Mouse (Mus musculus) spleen, adult 18-20 months (tissue): ENCODE data around the gene Caly.

Experiments used
- DNase-seq, 2 experiments: peaks; one replicate each; pipeline ENCODE4 v3.0.0; 2022; ENCODE audit warnings: mixed read lengths in 2 of 2

Gene Caly

GRCm38 (mm10) chr7:140081408-140082241 is 723 bp downstream of the Caly start:
- no peak for DNase-seq

- DNase-seq: no peak
Observed at GRCm38 (mm10) chr7:140080503-140081156, 1.7 kb downstream of the Caly start.

- peak; percentile 27 to 58 for DNase-seq
Observed at GRCm38 (mm10) chr7:140078711-140079110, 3.6 kb downstream of the Caly start.

GRCm38 (mm10) chr7:140077698-140078097 is 4.7 kb downstream of the Caly start:
- DNase-seq: no peak

GRCm38 (mm10) chr7:140070042-140070711 is 12.2 kb downstream of the Caly start:
- DNase-seq: no peak

- no peak for DNase-seq
Observed at GRCm38 (mm10) chr7:140067397-140067796, 15.0 kb downstream of the Caly start.

GRCm38 (mm10) chr7:140063092-140063491 is 19.3 kb downstream of the Caly start:
- DNase-seq: peak; percentile 19 to 67

GRCm38 (mm10) chr7:140062307-140062706 is 20.0 kb downstream of the Caly start:
- peak in 1 of 2 experiments; percentile 16 for DNase-seq

GRCm38 (mm10) chr7:140061832-140062130 is 20.6 kb downstream of the Caly start:
- no peak for DNase-seq

GRCm38 (mm10) chr7:140060936-140061831 is 21.2 kb downstream of the Caly start:
- DNase-seq: no peak

- DNase-seq: no peak
Observed at GRCm38 (mm10) chr7:140059601-140060000, 22.7 kb downstream of the Caly start.

GRCm38 (mm10) chr7:140058528-140058927 is 23.8 kb downstream of the Caly start:
- no peak for DNase-seq

GRCm38 (mm10) chr7:140057413-140058407 is 24.6 kb downstream of the Caly start:
- no peak for DNase-seq

- DNase-seq: no peak
Observed at GRCm38 (mm10) chr7:140054124-140054523, 28.2 kb downstream of the Caly start.

- DNase-seq: peak in 1 of 2 experiments; percentile 21
Observed at GRCm38 (mm10) chr7:140049115-140049689, 33.1 kb downstream of the Caly start.

- no peak for DNase-seq
Observed at GRCm38 (mm10) chr7:140048361-140049114, 33.8 kb downstream of the Caly start, which contains the start of gene Msx3. TSS of gene Msx3 (minus strand) at chr7:140049089.

- DNase-seq: no peak
Observed at GRCm38 (mm10) chr7:140047811-140048311, 34.5 kb downstream of the Caly start.

GRCm38 (mm10) chr7:140045546-140045945 is 36.8 kb downstream of the Caly start:
- no peak for DNase-seq

- DNase-seq: no peak
Observed at GRCm38 (mm10) chr7:140042728-140043127, 39.6 kb downstream of the Caly start.

- no peak for DNase-seq
Observed at GRCm38 (mm10) chr7:140037171-140037555, 45.2 kb downstream of the Caly start.
